Mouse (Mus musculus): ENCODE data around the gene Hist1h4a. TPM values are rescaled to one million over a fixed set of nuclear protein-coding genes. Genes with fewer than 3 reads are reported as not detected.

The Hist1h4a gene
- total RNA-seq, 2 experiments from 2014 or later = 369 to 391 TPM

- DNase-seq (ENCODE audit: low spot score in 2 of 2) = no peak
These were observed 1.7 kb downstream of the Hist1h4a start for GRCm38 (mm10) chr13:23759251-23759771.

- no peak for DNase-seq (ENCODE audit: low spot score in 2 of 2)
These were observed 3.1 kb downstream of the Hist1h4a start for GRCm38 (mm10) chr13:23757921-23758320.

- no peak for DNase-seq (ENCODE audit: low spot score in 2 of 2)
These were observed 3.7 kb downstream of the Hist1h4a start for GRCm38 (mm10) chr13:23757211-23757773.

- peak; percentile 56 to 81 for DNase-seq (ENCODE audit: low spot score in 2 of 2)
These were observed 4.2 kb downstream of the Hist1h4a start, which contains the start of gene Hist1h4b for GRCm38 (mm10) chr13:23756790-23757189. Gene Hist1h4b, plus strand, starts transcription at chr13:23757013.

GRCm38 (mm10) chr13:23755000-23755399 lies 6.0 kb downstream of the Hist1h4a start:
- no peak for DNase-seq (ENCODE audit: low spot score in 2 of 2)

- DNase-seq (ENCODE audit: low spot score in 2 of 2) = no peak
These were observed 7.5 kb downstream of the Hist1h4a start for GRCm38 (mm10) chr13:23753314-23754078.

- no peak for DNase-seq (ENCODE audit: low spot score in 2 of 2)
These were observed 8.3 kb downstream of the Hist1h4a start for GRCm38 (mm10) chr13:23752742-23753172.

DNA sequence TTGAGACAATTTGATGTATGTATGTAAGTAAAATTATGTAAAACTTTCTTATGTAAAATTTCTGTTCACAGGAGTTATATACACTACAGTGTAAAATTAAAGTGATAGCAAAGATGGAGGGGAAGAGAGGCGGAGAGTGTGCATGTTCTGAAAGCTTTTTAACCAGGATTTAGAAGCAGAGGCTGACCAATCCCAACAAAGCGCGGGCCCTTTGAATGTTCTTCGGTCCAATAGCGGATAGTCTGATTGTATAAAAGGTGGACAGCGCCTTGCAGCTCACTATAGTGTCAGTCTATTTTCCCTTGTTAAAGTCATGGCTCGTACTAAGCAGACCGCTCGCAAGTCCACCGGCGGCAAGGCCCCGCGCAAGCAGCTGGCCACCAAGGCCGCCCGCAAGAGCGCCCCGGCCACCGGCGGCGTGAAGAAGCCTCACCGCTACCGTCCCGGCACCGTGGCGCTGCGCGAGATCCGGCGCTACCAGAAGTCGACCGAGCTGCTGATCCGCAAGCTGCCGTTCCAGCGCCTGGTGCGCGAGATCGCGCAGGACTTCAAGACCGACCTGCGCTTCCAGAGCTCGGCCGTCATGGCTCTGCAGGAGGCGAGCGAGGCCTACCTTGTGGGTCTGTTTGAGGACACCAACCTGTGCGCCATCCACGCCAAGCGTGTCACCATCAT lies 8.8 kb downstream of the Hist1h4a start, which contains the start of gene Hist1h3b:
Gene Hist1h3b, plus strand, starts transcription at position 201 of the 675 bp plus-strand sequence.
- peak; percentile 61 to 89 for DNase-seq (ENCODE audit: low spot score in 2 of 2)

- no peak for DNase-seq (ENCODE audit: low spot score in 2 of 2)
These were observed 9.5 kb downstream of the Hist1h4a start for GRCm38 (mm10) chr13:23751478-23751956.

- peak in 1 of 2 experiments; percentile 46 for DNase-seq (ENCODE audit: low spot score in 2 of 2)
These were observed 10.1 kb downstream of the Hist1h4a start, which contains the start of gene Hist1h2ab for GRCm38 (mm10) chr13:23750839-23751477. Gene Hist1h2ab, plus strand, starts transcription at chr13:23751126.

DNA sequence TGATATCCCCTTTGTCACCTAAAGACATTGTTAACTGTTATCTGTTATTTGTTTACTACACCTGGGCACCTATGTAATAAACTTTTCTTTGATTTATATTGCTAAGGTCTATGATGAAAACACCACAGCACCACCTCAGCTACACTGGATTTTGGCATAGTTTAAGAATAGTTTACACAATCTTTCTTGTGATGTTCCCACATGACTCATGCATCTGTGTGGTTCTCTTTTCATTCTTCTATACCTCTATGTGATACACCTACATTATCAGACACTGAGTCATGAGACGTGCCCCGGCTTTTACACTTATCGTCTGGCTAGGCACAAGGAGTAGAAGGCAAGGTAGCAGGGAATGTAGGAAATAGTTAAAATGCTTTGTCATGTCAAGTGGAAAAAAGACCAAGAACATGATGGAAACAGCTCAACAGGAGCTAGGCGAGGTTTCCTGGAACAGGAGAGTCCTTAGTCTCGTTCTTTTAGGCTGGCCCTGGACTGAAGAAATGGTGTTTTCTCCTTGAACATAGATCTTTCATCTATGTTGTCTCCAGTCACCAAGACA lies 11.4 kb downstream of the Hist1h4a start:
- no peak for DNase-seq (ENCODE audit: low spot score in 2 of 2)

GRCm38 (mm10) chr13:23747892-23748288 lies 13.1 kb downstream of the Hist1h4a start:
- no peak for DNase-seq (ENCODE audit: low spot score in 2 of 2)

DNA sequence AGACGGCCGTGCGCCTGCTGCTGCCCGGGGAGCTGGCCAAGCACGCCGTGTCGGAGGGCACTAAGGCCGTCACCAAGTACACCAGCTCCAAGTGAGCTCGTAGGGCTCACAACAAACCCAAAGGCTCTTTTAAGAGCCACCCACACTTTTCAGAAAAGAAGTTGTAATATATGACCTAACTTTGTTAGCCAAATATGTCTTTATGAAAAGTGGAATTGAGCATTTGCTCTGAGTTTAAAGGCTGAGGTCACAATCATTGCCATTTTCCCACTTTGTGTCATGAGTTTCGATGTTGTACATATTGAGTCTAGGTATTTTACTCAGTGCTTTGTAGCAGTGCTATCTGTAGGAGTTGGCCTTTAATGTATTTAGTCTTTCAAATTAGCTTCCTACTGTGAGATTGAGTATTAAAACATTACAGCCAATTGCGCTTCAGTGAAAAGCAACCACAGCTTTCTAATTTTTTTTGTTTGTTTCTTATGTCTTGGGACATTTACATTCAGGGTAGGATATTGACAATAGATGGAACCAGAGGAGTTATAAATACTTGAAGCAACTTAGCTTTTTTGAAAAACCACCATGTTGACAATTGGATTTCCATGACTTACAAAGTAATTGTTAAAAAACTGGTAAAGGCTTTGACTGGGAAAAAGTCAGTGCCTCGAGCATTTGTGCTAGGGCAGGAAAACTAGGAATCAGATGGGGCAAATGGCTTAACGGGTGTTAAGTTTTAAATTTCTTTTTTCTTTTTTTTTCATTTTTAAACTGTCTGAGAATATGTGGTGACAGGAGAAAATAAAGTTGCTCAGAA lies 13.7 kb downstream of the Hist1h4a start:
- DNase-seq (ENCODE audit: low spot score in 2 of 2) = no peak

GRCm38 (mm10) chr13:23746201-23747080 lies 14.6 kb downstream of the Hist1h4a start, which contains the start of gene Hist1h2bb:
Gene Hist1h2bb, plus strand, starts transcription at chr13:23746734.
- DNase-seq (ENCODE audit: low spot score in 2 of 2) = peak in 1 of 2 experiments; percentile 57

- DNase-seq (ENCODE audit: low spot score in 2 of 2) = peak; percentile 59 to 84
These were observed 15.5 kb downstream of the Hist1h4a start, which contains the start of gene Hist1h3c for GRCm38 (mm10) chr13:23745381-23746161. Gene Hist1h3c, minus strand, starts transcription at chr13:23745602.

- no peak for DNase-seq (ENCODE audit: low spot score in 2 of 2)
These were observed 16.3 kb downstream of the Hist1h4a start for GRCm38 (mm10) chr13:23744421-23745380.
